Mouse (Mus musculus) lung, adult 10 weeks (tissue): ENCODE measurements around the gene Gm5458. TPM values are rescaled to one million over a fixed set of nuclear protein-coding genes. Genes with fewer than 3 reads are reported as not detected.

Experiments
- polyA plus RNA-seq: library from polyadenylated mRNA; stranded (reverse); fragments of 350-450 nt; fragmentation: Illumina TruSeq; extraction: RNeasy Lipid Tissue Mini Kit (QIAGEN cat#74804); gene quantifications from one replicate; pipeline ENCODE4 v1.2.3, GENCODE M21; 2014; ENCODE audit warnings: low read depth, low replicate concordance; ENCODE audit not compliant: insufficient read depth

Gene Gm5458
- polyA plus RNA-seq: not detected

GRCm38 (mm10) chr14:19602481-19602880 lies at the start of gene Gm5458:
Gm5458 (minus strand) TSS chr14:19602581.

GRCm38 (mm10) chr14:19584804-19585667 lies 17.3 kb downstream of the Gm5458 start, which contains the start of gene Gm2237:
Gm2237 (minus strand) TSS chr14:19585135.

GRCm38 (mm10) chr14:19549863-19550262 lies 52.5 kb downstream of the Gm5458 start, which contains the start of gene Gm2244:
Gm2244 (minus strand) TSS chr14:19549963.

Other genes starting within 250 kb of the Gm5458 start
- gene Gm21738, start 183.7 kb downstream of the Gm5458 start, polyA plus RNA-seq: not detected
- gene Gm2244, start 52.6 kb downstream of the Gm5458 start, polyA plus RNA-seq: not detected
- gene Gm2237, start 17.4 kb downstream of the Gm5458 start, polyA plus RNA-seq: 0.43 TPM
- gene Nid2, start 148.7 kb upstream of the Gm5458 start, polyA plus RNA-seq: 3.1 TPM
- gene Rtraf, start 221.2 kb upstream of the Gm5458 start, polyA plus RNA-seq: 103 TPM